Mouse (Mus musculus) naive thymus-derived CD4-positive, alpha-beta T cell, adult 5 months (primary cell): ENCODE results near the gene Tnks2. TPM values are rescaled to one million over a fixed set of nuclear protein-coding genes. Genes with fewer than 3 reads are reported as not detected.

Source experiments
- polyA plus RNA-seq: library from polyadenylated mRNA; unstranded; fragments of 100-300 nt; shearing (Covaris generic); gene quantifications from one replicate; pipeline ENCODE4 v1.2.1, GENCODE M21; 2017

Gene Tnks2
- 192 TPM for polyA plus RNA-seq

DNA sequence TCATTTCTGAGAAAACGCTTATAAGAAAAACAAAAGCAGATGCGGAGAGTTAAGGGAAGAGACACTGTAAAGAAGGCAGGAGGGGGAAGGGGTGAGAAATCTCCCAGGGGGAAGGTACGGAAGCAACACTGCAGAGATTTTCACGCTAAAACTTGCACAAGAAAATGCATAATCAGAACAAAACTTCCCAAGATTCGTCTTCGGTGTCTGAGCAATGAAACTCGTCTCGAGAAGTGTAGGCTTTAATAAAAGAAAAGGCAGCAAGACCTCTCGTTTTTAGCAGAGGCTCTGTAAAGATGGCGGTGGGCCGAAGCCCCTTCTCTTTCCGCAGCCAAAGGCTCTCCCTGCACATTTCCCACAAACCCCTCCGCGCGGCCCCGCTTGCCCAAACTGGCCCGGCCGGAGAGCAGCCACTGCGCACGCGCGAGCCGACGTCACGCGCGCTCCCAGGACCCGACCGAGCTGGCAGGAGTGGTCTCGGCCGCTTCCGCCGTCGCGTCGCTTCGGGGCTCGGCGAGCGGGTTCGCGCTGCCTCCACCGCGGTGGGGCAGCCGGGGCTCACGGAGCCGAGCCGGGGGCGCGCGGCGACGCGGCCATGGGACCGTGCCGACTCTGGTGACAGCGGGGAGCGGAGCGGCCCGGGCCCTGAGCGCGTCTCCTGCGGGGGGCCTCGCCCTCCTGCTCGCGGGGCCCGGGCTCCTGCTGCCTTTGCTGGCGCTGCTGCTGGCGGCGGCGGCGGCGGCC lies at the start of gene Tnks2:
Gene Tnks2 (plus strand): TSS at position 445 of the 744 bp plus-strand sequence.

DNA sequence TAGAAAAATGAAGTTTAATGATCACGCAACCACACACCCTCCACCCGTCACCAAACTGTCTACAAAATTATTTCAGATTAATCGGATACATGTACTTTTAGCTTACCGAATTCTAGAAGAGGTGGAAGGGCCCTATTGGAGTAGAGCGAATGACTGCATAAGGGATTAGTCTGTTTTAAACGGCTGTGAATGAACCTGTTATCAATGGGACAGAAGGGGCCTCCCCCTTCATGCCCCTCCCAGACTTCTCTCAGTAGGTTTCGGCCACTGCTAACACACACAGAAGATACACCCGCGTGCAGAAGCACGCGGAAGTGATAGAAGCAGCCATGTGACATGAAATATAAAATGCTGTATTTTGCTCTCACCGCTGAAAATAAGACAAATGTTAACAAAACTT lies 85.4 kb downstream of the Tnks2 start, which contains the start of gene Fgfbp3:
Gene Fgfbp3 (minus strand): TSS at position 150 of the 400 bp plus-strand sequence.

DNA sequence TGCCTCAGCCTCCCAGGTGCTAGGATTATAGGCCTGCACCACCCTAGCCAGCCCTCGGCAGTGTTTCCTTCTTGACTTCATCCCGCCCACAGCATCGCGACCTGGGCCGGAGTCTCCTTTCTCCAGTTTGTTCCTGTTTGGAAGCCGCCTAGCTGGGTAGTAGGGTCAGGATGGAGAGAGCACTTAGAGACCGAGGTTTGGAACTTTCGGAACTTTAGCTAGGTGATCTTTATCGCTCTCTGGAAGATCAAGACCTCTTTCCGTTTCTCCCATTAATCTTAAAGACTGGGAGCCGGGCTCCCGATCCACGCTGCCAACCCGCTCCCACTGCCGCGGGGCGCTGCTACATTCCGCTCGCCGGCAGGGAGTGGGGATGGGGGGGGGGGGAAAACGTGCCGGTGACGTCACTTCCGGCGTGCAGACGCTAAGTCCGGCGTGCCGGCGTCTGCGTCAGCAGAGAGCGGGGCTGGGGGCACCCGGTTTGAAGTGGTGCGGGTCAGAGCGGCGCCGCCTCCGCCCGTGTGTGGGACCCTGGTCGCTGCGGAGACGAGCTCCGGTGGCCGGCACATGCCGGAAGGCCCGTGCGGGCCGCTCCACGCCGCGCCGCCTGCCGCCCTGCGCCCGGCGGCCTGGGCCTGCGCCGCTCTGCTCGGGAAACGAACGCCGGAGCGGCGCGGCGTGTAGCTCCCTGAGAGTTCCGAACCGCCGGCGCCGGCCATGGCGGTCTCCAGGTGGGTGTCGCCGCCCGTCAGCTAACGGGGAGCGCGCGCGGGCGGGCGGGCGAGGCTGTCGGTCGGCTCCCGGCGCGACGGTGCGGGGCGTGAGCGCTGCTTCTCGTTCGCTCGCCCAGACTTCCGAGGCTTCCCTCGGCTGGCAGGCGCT lies 91.9 kb downstream of the Tnks2 start, which contains the start of gene Btaf1:
Gene Btaf1 (plus strand): TSS at position 409 of the 882 bp plus-strand sequence.

Other genes starting within 250 kb of the Tnks2 start
- not detected for gene Ppp1r3c, start 97.6 kb upstream of the Tnks2 start, polyA plus RNA-seq
- gene Fgfbp3, start 85.4 kb downstream of the Tnks2 start, polyA plus RNA-seq, result 2.3 TPM
- 59.8 TPM for gene Btaf1, start 91.8 kb downstream of the Tnks2 start, polyA plus RNA-seq